Mouse (Mus musculus) stomach, postnatal 0 days (tissue): Measurements from ENCODE around the gene Mical2.

Source experiments
- CTCF ChIP-seq: IDR thresholded peaks from 2 replicates; pipeline ENCODE4 v1.5.1; 2016; ENCODE audit warnings: antibody characterized with exemption, low read depth, mild to moderate bottlenecking, moderate library complexity
- EP300 ChIP-seq: optimal IDR thresholded peaks from 2 replicates; pipeline ENCODE3; 2016; ENCODE audit warnings: antibody characterized with exemption

GRCm38 (mm10) chr7:112317491-112317890 lies 91.8 kb downstream of the Mical2 start:
- TF ChIP-seq CTCF: no peak
- no peak for TF ChIP-seq EP300
